Mouse (Mus musculus): ENCODE data around the gene Gdf11. TPM values are rescaled to one million over a fixed set of nuclear protein-coding genes. Genes with fewer than 3 reads are reported as not detected.

The Gdf11 gene
- polyA plus RNA-seq, 1 experiment from 2014 or later = 8.9 TPM

Other genes with a start within 250 kb of the Gdf11 start
- 2.6 and 3.5 TPM in 2 replicates for gene Ikzf4, start 245.7 kb downstream of the Gdf11 start, polyA plus RNA-seq (2016; fragmentation: Nextera tagmentation; extraction: Ambion mirVana)
- gene Suox, start 217.6 kb downstream of the Gdf11 start, polyA plus RNA-seq (2016; fragmentation: Nextera tagmentation; extraction: Ambion mirVana) = 11.1 and 14.6 TPM in 2 replicates
- gene Rab5b, start 195.5 kb downstream of the Gdf11 start, polyA plus RNA-seq (2016; fragmentation: Nextera tagmentation; extraction: Ambion mirVana) = 73.5 and 86.0 TPM in 2 replicates
- gene Pmel, start 187.5 kb downstream of the Gdf11 start, polyA plus RNA-seq (2016; fragmentation: Nextera tagmentation; extraction: Ambion mirVana) = 7.1 and 7.3 TPM in 2 replicates
- 91.0 and 109 TPM in 2 replicates for gene Cdk2, start 186.7 kb downstream of the Gdf11 start, polyA plus RNA-seq (2016; fragmentation: Nextera tagmentation; extraction: Ambion mirVana)
- 4.1 and 4.4 TPM in 2 replicates for gene Dgka, start 146.9 kb downstream of the Gdf11 start, polyA plus RNA-seq (2016; fragmentation: Nextera tagmentation; extraction: Ambion mirVana)
- gene Pym1, start 143.8 kb downstream of the Gdf11 start, polyA plus RNA-seq (2016; fragmentation: Nextera tagmentation; extraction: Ambion mirVana) = 54.7 and 62.2 TPM in 2 replicates
- gene Mmp19, start 100.8 kb downstream of the Gdf11 start, polyA plus RNA-seq (2016; fragmentation: Nextera tagmentation; extraction: Ambion mirVana) = 0.36 and 0.39 TPM in 2 replicates
- 50.4 and 56.0 TPM in 2 replicates for gene Dnajc14, start 87.7 kb downstream of the Gdf11 start, polyA plus RNA-seq (2016; fragmentation: Nextera tagmentation; extraction: Ambion mirVana)
- 19.1 and 23.3 TPM in 2 replicates for gene Tmem198b, start 87.3 kb downstream of the Gdf11 start, polyA plus RNA-seq (2016; fragmentation: Nextera tagmentation; extraction: Ambion mirVana)
- 251 and 263 TPM in 2 replicates for gene Sarnp, start 74.4 kb downstream of the Gdf11 start, polyA plus RNA-seq (2016; fragmentation: Nextera tagmentation; extraction: Ambion mirVana)
- 74.1 and 97.0 TPM in 2 replicates for gene Ormdl2, start 70.1 kb downstream of the Gdf11 start, polyA plus RNA-seq (2016; fragmentation: Nextera tagmentation; extraction: Ambion mirVana)
- gene Cd63, start 9.3 kb upstream of the Gdf11 start, polyA plus RNA-seq (2016; fragmentation: Nextera tagmentation; extraction: Ambion mirVana) = 240 and 253 TPM in 2 replicates
- gene Rdh5, start 31.2 kb upstream of the Gdf11 start, polyA plus RNA-seq (2016; fragmentation: Nextera tagmentation; extraction: Ambion mirVana) = 15.8 and 18.7 TPM in 2 replicates
- gene Bloc1s1, start 32.3 kb upstream of the Gdf11 start, polyA plus RNA-seq (2016; fragmentation: Nextera tagmentation; extraction: Ambion mirVana) = 229 and 285 TPM in 2 replicates
- gene Itga7, start 42.1 kb upstream of the Gdf11 start, polyA plus RNA-seq (2016; fragmentation: Nextera tagmentation; extraction: Ambion mirVana) = 3.7 and 4.0 TPM in 2 replicates
- not detected in 2 replicates for gene Mettl7b, start 69.3 kb upstream of the Gdf11 start, polyA plus RNA-seq (2016; fragmentation: Nextera tagmentation; extraction: Ambion mirVana)
- 0.06 TPM in 1 of 2 replicates, not detected in the other for gene Olfr9, start 97.7 kb upstream of the Gdf11 start, polyA plus RNA-seq (2016; fragmentation: Nextera tagmentation; extraction: Ambion mirVana)
- not detected in 2 replicates for gene Olfr763, start 119.1 kb upstream of the Gdf11 start, polyA plus RNA-seq (2016; fragmentation: Nextera tagmentation; extraction: Ambion mirVana)
- not detected in 2 replicates for gene Olfr764-ps1, start 148.2 kb upstream of the Gdf11 start, polyA plus RNA-seq (2016; fragmentation: Nextera tagmentation; extraction: Ambion mirVana)
- gene Olfr765, start 158.3 kb upstream of the Gdf11 start, polyA plus RNA-seq (2016; fragmentation: Nextera tagmentation; extraction: Ambion mirVana) = not detected in 2 replicates
- not detected in 2 replicates for gene Olfr766-ps1, start 177.3 kb upstream of the Gdf11 start, polyA plus RNA-seq (2016; fragmentation: Nextera tagmentation; extraction: Ambion mirVana)
- not detected in 2 replicates for gene Olfr767, start 191.2 kb upstream of the Gdf11 start, polyA plus RNA-seq (2016; fragmentation: Nextera tagmentation; extraction: Ambion mirVana)
- not detected in 2 replicates for gene Olfr768, start 207.7 kb upstream of the Gdf11 start, polyA plus RNA-seq (2016; fragmentation: Nextera tagmentation; extraction: Ambion mirVana)
- gene Olfr769, start 226.1 kb upstream of the Gdf11 start, polyA plus RNA-seq (2016; fragmentation: Nextera tagmentation; extraction: Ambion mirVana) = not detected in 2 replicates
- gene Olfr770, start 247.3 kb upstream of the Gdf11 start, polyA plus RNA-seq (2016; fragmentation: Nextera tagmentation; extraction: Ambion mirVana) = not detected in 2 replicates